Mouse (Mus musculus) CH12.LX (cell line): ENCODE measurements at regions not wholly inside any gene's neighbourhood (a gene's known extent, or its start where the extent isn't known, plus 50 kb on each side); places are given as distances from the start of the nearest gene placed in this dataset.

Experiments
- DNase-seq: peaks from one replicate; pipeline ENCODE4 v3.0.0-alpha.2; 2013; ENCODE audit errors: extremely low read depth
- H3K27ac ChIP-seq: 2 replicates; pipeline ENCODE4 v1.5.1; 2012; ENCODE audit warnings: low read depth, mild to moderate bottlenecking, control low read depth, moderate library complexity; ENCODE audit not compliant: insufficient read depth
- H3K27me3 ChIP-seq: replicated peaks from 2 replicates; pipeline ENCODE3; 2012; ENCODE audit warnings: inconsistent platforms
- H3K36me3 ChIP-seq, 2 experiments: replicated peaks in 1 of 2; 2 replicates each; pipeline versions ENCODE3 to v1.6.1; 2012; ENCODE audit warnings: inconsistent platforms in 1 of 2, low read length in 1 of 2, mild to moderate bottlenecking in 1 of 2, mixed read lengths in 1 of 2, moderate library complexity in 1 of 2; ENCODE audit not compliant: control insufficient read depth in 1 of 2, insufficient read depth in 1 of 2
- H3K4me1 ChIP-seq, 2 experiments: 2 replicates each; pipeline ENCODE4 v1.6.1; 2012; ENCODE audit warnings: inconsistent platforms in 1 of 2, moderate library complexity in 1 of 2; ENCODE audit not compliant: insufficient read depth in 2 of 2, control insufficient read depth in 1 of 2
- H3K4me2 ChIP-seq: 2 replicates; pipeline ENCODE4 v1.6.1; 2012; ENCODE audit warnings: low read depth, mild to moderate bottlenecking, control low read depth; ENCODE audit not compliant: poor library complexity, insufficient read depth, severe bottlenecking
- H3K4me3 ChIP-seq, 3 experiments: fragments of 150-350 bp in 1 of 3; sonication (generic) in 1 of 3; replicated peaks in 1 of 3; 2 replicates each; pipeline versions ENCODE3 to v1.5.1; 2011 to 2012; ENCODE audit warnings: low read depth in 2 of 3, low read length in 2 of 3, mild to moderate bottlenecking in 2 of 3, moderate library complexity in 2 of 3, control low read depth in 1 of 3, improper control_type of control experiment in 1 of 3, inconsistent platforms in 1 of 3, mixed read lengths in 1 of 3; ENCODE audit not compliant: poor library complexity in 1 of 3
- H3K79me2 ChIP-seq: replicated peaks from 2 replicates; pipeline ENCODE4 v1.6.1; 2012; ENCODE audit warnings: mild to moderate bottlenecking, moderate library complexity; ENCODE audit not compliant: control insufficient read depth, poor library complexity, insufficient read depth, severe bottlenecking; ENCODE audit errors: extremely low read depth
- H3K9ac ChIP-seq: 2 replicates; pipeline ENCODE4 v1.6.1; 2012; ENCODE audit warnings: low read depth, mild to moderate bottlenecking, control low read depth, moderate library complexity; ENCODE audit not compliant: insufficient read depth
- H3K9me3 ChIP-seq: replicated peaks from 2 replicates; pipeline ENCODE3; 2012; ENCODE audit warnings: low read length, inconsistent platforms, mixed read lengths
- CHD1 ChIP-seq: IDR thresholded peaks from 2 replicates; pipeline ENCODE4 v1.6.1; 2012; ENCODE audit warnings: low read depth, low read length, improper control_type of control experiment, inconsistent platforms
- CHD2 ChIP-seq: IDR thresholded peaks from 2 replicates; pipeline ENCODE4 v1.6.1; 2011; ENCODE audit warnings: low read length, improper control_type of control experiment
- CTCF ChIP-seq, 2 experiments: IDR thresholded peaks in 1 of 2; conservative IDR thresholded peaks in 1 of 2; 2 replicates each; pipeline ENCODE4 v1.5.1; 2011 to 2012; ENCODE audit warnings: low read depth in 2 of 2, low read length in 2 of 2, improper control_type of control experiment in 1 of 2, inconsistent platforms in 1 of 2, mild to moderate bottlenecking in 1 of 2, moderate library complexity in 1 of 2
- E2F4 ChIP-seq: IDR thresholded peaks from 2 replicates; pipeline ENCODE4 v1.6.1; 2011; ENCODE audit warnings: low read depth, low read length, improper control_type of control experiment; ENCODE audit not compliant: insufficient replicate concordance
- ELF1 ChIP-seq: IDR thresholded peaks from 2 replicates; pipeline ENCODE4 v1.6.1; 2014; ENCODE audit warnings: low read depth, mild to moderate bottlenecking, inconsistent platforms, low read length, improper control_type of control experiment
- EP300 ChIP-seq: IDR thresholded peaks from 2 replicates; pipeline ENCODE4 v1.6.1; 2011; ENCODE audit warnings: low read length, improper control_type of control experiment
- HCFC1 ChIP-seq: IDR thresholded peaks from 2 replicates; pipeline ENCODE4 v1.6.1; 2012; ENCODE audit warnings: low read depth, mild to moderate bottlenecking, inconsistent platforms, low read length, improper control_type of control experiment
- IRF4 ChIP-seq: IDR thresholded peaks from 2 replicates; pipeline ENCODE4 v1.6.1; 2014; ENCODE audit warnings: low read depth, mild to moderate bottlenecking, inconsistent platforms, low read length, improper control_type of control experiment
- JUND ChIP-seq: conservative IDR thresholded peaks from 2 replicates; pipeline ENCODE4 v1.6.1; 2011; ENCODE audit warnings: low read depth, low read length, improper control_type of control experiment
- MAX ChIP-seq: IDR thresholded peaks from 2 replicates; pipeline ENCODE4 v1.6.1; 2011; ENCODE audit warnings: low read length, improper control_type of control experiment
- MAZ ChIP-seq: IDR thresholded peaks from 2 replicates; pipeline ENCODE4 v1.6.1; 2012; ENCODE audit warnings: low read depth, mild to moderate bottlenecking, inconsistent platforms, low read length, improper control_type of control experiment, moderate library complexity
- MEF2A ChIP-seq: IDR thresholded peaks from 2 replicates; pipeline ENCODE4 v1.6.1; 2014; ENCODE audit warnings: low read depth, mild to moderate bottlenecking, inconsistent platforms, low read length, improper control_type of control experiment, borderline replicate concordance
- NRF1 ChIP-seq: IDR thresholded peaks from 2 replicates; pipeline ENCODE4 v1.6.1; 2014; ENCODE audit warnings: low read depth, mild to moderate bottlenecking, inconsistent platforms, low read length, improper control_type of control experiment, moderate library complexity
- POLR2AphosphoS2 ChIP-seq: IDR thresholded peaks from 2 replicates; pipeline ENCODE4 v1.6.1; 2011; ENCODE audit warnings: low read depth, low read length, improper control_type of control experiment
- RAD21 ChIP-seq: IDR thresholded peaks from 2 replicates; pipeline ENCODE4 v1.6.1; 2011; ENCODE audit warnings: low read depth, mild to moderate bottlenecking, low read length, improper control_type of control experiment, moderate library complexity
- SMC3 ChIP-seq: IDR thresholded peaks from 2 replicates; pipeline ENCODE4 v1.6.1; 2011; ENCODE audit warnings: low read depth, low read length, improper control_type of control experiment
- TBP ChIP-seq: conservative IDR thresholded peaks from 2 replicates; pipeline ENCODE4 v1.6.1; 2011; ENCODE audit warnings: low read depth, low read length, improper control_type of control experiment
- UBTF ChIP-seq: IDR thresholded peaks from 2 replicates; pipeline ENCODE4 v1.6.1; 2012; ENCODE audit warnings: low read depth, mild to moderate bottlenecking, inconsistent platforms, low read length, improper control_type of control experiment, moderate library complexity
- USF2 ChIP-seq: conservative IDR thresholded peaks from 2 replicates; pipeline ENCODE4 v1.6.1; 2011; ENCODE audit warnings: low read depth, low read length, improper control_type of control experiment
- ZC3H11A ChIP-seq: IDR thresholded peaks from 2 replicates; pipeline ENCODE4 v1.6.1; 2012; ENCODE audit warnings: low read depth, mild to moderate bottlenecking, inconsistent platforms, low read length, improper control_type of control experiment
- ZKSCAN1 ChIP-seq: IDR thresholded peaks from 2 replicates; pipeline ENCODE4 v1.6.1; 2012; ENCODE audit warnings: low read depth, inconsistent platforms, low read length, improper control_type of control experiment, borderline replicate concordance
- dilution Hi-C: fragments of 300-500 bp; cut with MboI; formaldehyde crosslinking; loops from 2 replicates; pipeline ENCODE4 v1.14.3; 2020; ENCODE audit warnings: low sequenced_read_pairs; ENCODE audit not compliant: extremely low pct_unique_long_range_greater_than_20kb, extremely low pct_ligation_motif_present
- in situ Hi-C: fragments of 300-500 bp; cut with MboI; formaldehyde crosslinking; loops from 3 replicates; pipeline ENCODE4 v1.14.3; 2019; ENCODE audit warnings: low sequenced_read_pairs, low pct_ligation_motif_present, low pct_unique_long_range_greater_than_20kb, mixed read lengths

DNA sequence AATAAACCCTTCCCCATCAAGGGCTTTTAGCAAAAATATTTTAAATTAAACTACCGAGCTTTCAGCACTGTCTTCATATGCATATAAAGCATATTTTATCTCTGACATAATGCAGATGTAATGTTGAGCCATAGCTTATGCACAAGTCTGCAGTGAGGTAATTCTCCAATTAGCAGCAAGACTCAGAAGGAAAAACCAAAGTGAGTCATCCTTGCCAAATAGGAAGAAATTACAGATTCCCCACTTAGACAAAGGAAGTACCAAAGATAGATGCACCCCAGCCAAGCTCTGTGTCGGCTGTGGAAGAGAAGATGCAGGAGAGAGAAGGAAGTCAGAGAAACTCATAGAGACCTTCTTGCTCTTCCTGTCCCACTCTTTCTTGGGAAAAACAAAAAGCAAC lies 161.4 kb upstream of the Gm11042 start:
- Histone ChIP-seq H3K4me3 (no peak overlapping the region), H3K36me3 (no peaks in the 10 kb centered on the region), H3K27ac (no peak overlapping the region), H3K4me2 (no peak overlapping the region), H3K9ac (no peak overlapping the region), H3K27me3 (no peaks in the 10 kb centered on the region), H3K79me2 (no peaks in the 10 kb centered on the region), H3K4me1 (no peaks in the 10 kb centered on the region), H3K9me3 (no peaks in the 10 kb centered on the region)
- in situ Hi-C loops (no loop called here), dilution Hi-C loops (no loop called here)
- no peak for DNase-seq
- no peak for TF ChIP-seq E2F4
- TF ChIP-seq MAX, result no peak
- TF ChIP-seq MAZ, result no peak
- no peak for TF ChIP-seq POLR2AphosphoS2
- no peak for TF ChIP-seq ZKSCAN1
- TF ChIP-seq CHD2, result no peak
- TF ChIP-seq TBP, result no peak
- TF ChIP-seq CTCF (conservative IDR thresholded peaks at IDR 0.05 in 1 of 2, IDR thresholded peaks at IDR 0.05 in 1 of 2; ENCODE audit: low read depth in 2 of 2, low read length in 2 of 2), result no peak
- no peak for TF ChIP-seq RAD21
- no peak for TF ChIP-seq EP300
- no peak for TF ChIP-seq ZC3H11A
- TF ChIP-seq HCFC1, result no peak
- no peak for TF ChIP-seq JUND
- no peak for TF ChIP-seq IRF4
- no peak for TF ChIP-seq USF2
- no peak for TF ChIP-seq UBTF
- TF ChIP-seq NRF1, result no peak
- TF ChIP-seq CHD1, result no peak
- TF ChIP-seq SMC3, result no peak
- no peak for TF ChIP-seq ELF1

DNA sequence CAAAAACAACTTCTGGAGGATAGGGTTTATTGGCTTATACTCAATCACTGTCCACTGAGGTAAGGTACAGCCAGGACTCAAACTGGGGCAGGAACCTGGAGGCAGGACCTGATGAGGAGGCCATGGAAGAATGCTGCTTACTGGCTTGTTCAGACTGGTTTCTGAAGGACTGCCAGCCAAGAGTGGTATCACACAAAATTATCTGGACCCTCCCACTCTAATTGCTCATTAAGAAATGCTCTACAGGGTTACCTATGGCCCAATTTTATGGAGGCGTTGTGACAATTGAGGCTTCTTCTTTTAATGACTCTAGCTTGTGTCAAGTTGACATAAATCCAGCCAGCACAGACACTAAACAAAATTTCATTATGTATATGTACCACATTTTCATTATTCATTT lies 158.5 kb upstream of the Gm11042 start:
- Histone ChIP-seq H3K27me3 (no peaks in the 10 kb centered on the region), H3K9me3 (no peaks in the 10 kb centered on the region), H3K9ac (no peak overlapping the region), H3K4me3 (no peak overlapping the region), H3K4me2 (no peak overlapping the region), H3K27ac (no peak overlapping the region), H3K36me3 (no peaks in the 10 kb centered on the region), H3K4me1 (no peaks in the 10 kb centered on the region), H3K79me2 (no peaks in the 10 kb centered on the region)
- no peak for DNase-seq
- TF ChIP-seq MEF2A, result no peak
- TF ChIP-seq IRF4, result no peak
- in situ Hi-C loops, result no loop called here
- dilution Hi-C loops, result no loop called here
